Mouse (Mus musculus) megakaryocyte, embryonic 14.5 days (primary cell): ENCODE data around the gene Scyl3.

Experiments
- FLI1 ChIP-seq: IDR thresholded peaks from 2 replicates; pipeline ENCODE4 v1.6.1; 2012; ENCODE audit warnings: low read length, inconsistent platforms, mixed read lengths
- GATA1 ChIP-seq: IDR thresholded peaks from 3 replicates; pipeline ENCODE4 v1.6.1; 2012; ENCODE audit warnings: mixed read lengths, low read length, inconsistent platforms, borderline replicate concordance

DNA sequence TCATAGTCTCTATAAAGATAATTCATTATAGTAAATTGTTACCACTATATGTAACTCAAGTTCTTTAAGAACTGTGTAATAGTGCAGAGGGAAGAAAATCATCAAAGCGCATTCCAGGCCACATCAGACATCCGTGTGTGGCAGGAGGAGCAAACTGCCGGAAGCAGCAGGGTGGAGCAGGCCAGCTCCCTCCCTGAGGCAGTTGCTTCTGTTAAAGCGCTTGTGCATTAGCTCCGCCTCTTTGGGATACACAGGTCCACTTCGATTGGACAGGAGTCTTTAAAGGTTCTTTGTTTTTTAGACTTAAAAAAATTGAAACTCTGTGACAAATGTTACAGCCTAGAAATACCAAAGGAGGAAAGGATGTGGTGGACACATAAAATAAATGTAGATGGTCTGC, 13.2 kb downstream of the Scyl3 start:
- TF ChIP-seq GATA1 (no peak), FLI1 (no peak)
